Mouse (Mus musculus): ENCODE measurements around the gene Hyou1.
"Not testable (repeated sequence)": the region's sequence is repeated elsewhere in the genome, so short reads cannot be mapped to it uniquely, and the experiment has no call there.

Hyou1 gene

GRCm38 (mm10) chr9:44379054-44379834 lies at the start of gene Hyou1:
Hyou1 (plus strand) TSS chr9:44379490.
- DNase-seq = peak; percentile 99

GRCm38 (mm10) chr9:44330736-44331135 lies 48.6 kb upstream of the Hyou1 start:
- DNase-seq = no peak

DNA sequence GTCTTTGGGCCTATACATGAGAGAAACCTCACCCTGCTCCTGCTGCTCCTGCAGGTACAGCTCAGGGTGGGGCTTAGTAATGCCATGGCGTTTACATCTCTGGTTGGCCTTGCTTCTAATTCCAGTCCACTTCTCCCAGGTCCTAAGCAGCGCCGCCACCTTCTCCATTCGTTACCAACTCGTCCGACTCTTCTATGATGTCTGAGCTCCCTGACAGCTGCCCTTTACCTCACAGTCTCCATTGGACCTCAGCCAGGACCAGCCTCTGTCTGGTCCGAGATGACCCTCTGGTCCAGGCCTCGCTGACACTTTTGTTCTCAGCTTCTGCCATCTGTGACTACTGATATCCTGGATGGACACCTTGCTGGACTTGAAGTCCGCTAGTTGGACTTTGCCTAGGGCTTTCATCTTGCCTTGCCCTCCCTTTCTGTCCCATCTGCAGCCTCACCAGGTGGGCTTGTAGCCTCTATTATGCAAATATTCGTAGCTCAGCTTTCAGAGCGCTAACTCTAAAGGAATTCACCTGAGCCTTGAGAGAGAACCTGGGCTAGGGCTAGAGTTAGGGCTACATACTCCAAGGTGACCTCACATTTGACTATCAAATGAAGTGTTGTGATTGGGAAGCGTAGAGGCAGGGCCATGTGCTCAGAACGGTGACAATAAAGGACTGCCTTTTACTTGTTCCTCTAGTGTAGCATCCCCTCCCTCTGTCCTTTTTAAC lies 46.2 kb upstream of the Hyou1 start:
- peak; percentile 65 for DNase-seq

GRCm38 (mm10) chr9:44334396-44335330 lies 44.6 kb upstream of the Hyou1 start, which contains the start of gene H2afx:
H2afx (plus strand) TSS chr9:44334694.
- peak; percentile 100 for DNase-seq

DNA sequence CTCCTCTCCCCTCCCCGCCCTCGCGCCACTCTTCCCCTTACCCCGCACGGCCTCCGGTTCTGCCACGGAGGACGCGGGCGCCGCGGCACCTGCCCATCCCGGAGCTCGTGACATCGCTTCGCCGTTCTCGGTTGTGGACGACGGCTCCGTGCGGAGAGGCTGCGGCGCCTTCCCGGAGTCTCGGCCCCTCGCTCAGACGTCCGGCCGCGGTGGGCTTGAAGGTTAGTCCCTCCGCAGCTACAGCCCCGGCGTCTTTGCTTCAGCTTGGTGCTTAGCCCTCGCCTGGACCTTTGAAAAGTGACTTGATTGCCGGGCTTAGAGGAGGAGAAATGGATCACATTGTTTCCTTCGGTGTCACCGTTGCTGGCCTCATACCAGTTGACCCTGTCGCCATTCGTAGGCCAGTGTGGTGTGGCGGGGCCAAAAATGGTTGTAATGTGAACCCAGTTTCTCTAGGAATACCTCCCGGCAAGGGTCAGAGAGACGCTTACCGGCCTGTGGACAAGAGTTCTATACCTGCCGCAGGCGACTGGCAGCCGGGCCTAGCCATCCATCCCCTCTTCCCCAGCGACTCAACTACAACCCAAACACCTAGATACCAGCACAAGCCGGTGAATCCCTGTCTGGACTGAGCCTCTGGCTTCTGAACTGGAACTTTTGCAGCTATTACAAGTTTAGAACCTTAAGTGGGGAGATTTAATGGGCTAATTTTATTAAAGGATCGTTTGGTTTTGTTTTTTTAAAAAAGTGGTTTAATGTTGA lies 43.8 kb upstream of the Hyou1 start:
- DNase-seq = peak; percentile 53

GRCm38 (mm10) chr9:44336093-44336406 lies 43.2 kb upstream of the Hyou1 start:
- no peak for DNase-seq

- DNase-seq = not testable (repeated sequence)
Observed at GRCm38 (mm10) chr9:44336513-44336912, 42.8 kb upstream of the Hyou1 start.

DNA sequence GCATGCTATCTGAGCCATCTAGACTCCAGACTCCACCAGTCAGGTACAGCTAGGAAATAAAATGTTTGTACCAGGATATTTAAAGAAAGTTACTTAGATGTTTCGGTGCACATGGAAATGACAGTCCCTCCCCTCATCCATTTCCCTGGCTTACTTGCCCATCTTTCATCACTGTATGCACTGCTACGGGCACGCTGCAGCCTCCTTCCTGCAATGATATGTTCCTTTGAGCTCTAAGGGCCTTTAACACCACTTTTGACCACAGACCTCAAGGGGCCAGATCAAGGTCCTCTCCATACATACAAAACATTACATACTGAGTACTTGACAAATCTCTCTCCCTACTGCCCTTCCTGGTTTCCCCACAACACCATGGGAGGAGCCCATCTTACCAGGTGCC lies 42.3 kb upstream of the Hyou1 start:
- no peak for DNase-seq

- no peak for DNase-seq
Observed at GRCm38 (mm10) chr9:44337436-44338169, 41.7 kb upstream of the Hyou1 start.

DNA sequence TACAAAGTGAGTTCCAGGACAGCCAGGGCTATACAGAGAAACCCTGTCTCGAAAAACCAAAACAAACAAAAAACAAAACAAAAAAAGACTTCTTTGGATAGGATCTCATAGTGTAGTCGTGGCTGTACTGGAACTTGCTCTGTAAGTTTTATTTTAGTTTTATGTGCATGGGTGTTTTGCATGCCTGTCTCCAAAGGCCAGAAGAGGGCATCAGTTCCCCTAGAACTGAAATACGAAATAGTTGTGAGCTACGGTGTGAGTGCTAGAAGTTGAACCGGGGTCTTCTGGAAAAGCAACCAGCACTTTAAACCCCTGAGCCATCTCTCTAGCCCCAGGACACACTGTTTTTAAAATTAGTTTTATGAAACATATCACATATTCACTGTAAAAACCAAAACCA lies 40.7 kb upstream of the Hyou1 start:
- no peak for DNase-seq

- no peak for DNase-seq
Observed at GRCm38 (mm10) chr9:44341487-44341886, 37.8 kb upstream of the Hyou1 start.

GRCm38 (mm10) chr9:44342173-44342572 lies 37.1 kb upstream of the Hyou1 start:
- no peak for DNase-seq

DNA sequence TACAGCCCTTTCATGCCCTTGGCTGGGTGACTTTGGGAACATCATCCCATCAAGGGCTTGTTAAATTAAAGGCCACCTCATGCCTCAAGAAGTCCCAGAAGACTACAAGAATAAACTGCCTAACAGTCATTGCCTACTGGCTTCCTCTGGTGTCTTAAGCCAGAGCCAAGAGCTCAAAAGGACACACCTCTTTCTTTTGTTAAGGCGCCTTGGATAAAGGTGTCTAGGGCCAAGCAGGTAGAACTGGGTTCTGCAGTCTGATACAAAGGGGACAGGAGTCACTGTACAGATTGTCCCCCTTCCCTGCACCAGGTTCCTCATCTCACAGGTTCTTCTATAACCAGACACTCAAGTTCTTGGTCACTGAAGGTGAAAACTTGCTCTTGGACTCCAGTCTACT lies 36.7 kb upstream of the Hyou1 start:
- no peak for DNase-seq

- DNase-seq = no peak
Observed at GRCm38 (mm10) chr9:44343290-44343689, 36.0 kb upstream of the Hyou1 start.

DNA sequence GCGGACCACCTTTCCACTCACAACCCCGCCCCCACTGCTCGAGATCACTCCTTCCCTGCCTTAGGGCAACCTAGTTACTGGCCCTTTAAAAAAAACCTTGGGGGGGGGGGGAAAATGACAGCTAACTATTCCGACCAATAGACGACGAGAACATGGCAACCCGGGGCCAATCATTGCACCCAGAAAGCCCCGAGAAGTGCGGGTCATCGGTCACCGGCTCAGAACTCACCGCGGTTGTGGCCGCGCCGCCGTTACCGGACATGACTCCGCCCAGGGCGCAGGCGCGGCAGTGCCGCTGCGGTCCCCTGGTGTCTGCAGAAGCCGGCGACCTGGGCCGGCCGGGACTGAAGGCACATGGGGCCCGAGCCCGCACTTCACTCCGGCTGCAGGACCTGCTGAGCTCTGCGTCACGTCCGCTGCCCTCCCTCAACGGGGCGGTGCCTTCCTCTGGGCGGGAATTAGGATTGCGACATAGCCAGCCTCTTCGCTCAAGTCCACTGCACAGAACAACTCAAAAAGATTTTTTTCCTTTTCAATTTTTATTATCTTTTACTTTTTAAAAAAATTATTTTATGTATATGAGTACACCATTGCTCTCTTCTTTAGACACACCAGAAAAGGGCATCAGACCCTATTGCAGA lies 35.4 kb upstream of the Hyou1 start, which contains the start of gene Hmbs:
Hmbs (minus strand) TSS at position 448 of the 641 bp plus-strand sequence.
- peak; percentile 85 for DNase-seq

GRCm38 (mm10) chr9:44345570-44346433 lies 33.5 kb upstream of the Hyou1 start:
- no peak for DNase-seq

DNA sequence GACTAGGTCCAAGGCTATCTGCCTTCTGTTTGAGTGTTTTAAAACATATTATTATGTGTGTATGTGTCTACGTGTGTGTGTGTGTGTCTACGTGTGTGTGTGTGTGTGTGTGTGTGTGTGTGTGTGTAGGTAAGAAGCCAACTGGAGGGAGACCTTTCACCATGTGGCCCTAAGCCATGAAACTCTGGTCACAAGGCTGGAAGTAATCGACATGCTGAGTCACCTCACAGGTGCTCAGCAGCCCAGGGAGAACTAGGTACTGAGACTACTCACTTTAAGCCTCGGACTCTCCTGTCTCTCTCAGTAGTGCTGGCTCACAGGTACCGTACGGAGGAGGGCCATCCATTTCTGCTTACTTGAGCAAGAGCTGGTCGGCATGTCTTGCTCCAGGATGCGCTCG lies 32.1 kb upstream of the Hyou1 start:
- DNase-seq = no peak

DNA sequence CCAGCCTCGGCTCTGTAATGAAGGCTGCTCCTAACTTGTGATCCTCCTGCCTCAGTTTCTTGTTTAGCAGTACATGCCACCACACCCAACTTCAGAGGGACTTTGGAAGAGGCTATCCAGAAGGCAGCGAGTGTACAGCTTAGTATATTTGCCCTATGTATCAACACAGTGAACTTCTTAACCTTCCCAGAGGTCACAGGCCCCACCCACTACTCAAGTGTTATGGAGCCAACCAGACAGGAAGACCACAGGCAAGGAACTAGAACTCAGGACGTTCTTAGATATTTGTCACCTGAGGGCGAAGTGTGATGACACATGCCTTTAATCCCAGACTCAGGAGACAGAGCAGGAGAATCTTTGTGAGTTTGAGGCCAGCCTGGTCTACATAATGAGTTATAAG lies 31.7 kb upstream of the Hyou1 start:
- no peak for DNase-seq

DNA sequence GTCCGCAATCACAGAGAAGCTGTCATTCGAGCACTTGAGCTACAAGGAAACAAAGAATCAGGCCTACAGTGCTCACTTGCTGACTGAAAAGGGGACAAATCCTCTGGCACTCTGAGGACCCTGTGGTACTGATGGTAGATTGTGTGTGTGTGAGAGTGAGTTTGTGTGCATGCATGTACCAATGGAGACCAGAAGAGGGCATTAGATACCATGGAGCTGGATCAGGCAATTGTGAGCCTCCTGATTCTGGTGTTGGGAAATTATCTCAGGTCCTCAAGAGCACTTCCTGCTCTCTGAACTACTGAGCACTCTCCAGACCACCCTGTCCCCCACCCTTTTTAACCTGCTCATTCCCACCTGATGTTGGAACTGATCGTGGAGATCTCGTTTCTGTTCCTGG lies 30.7 kb upstream of the Hyou1 start:
- no peak for DNase-seq

- no peak for DNase-seq
Observed at GRCm38 (mm10) chr9:44351396-44351795, 27.9 kb upstream of the Hyou1 start.

Measured in cerebellum, adult 11-12 months (tissue).